Mouse (Mus musculus): Measurements from ENCODE around the gene Erich6. TPM values are rescaled to one million over a fixed set of nuclear protein-coding genes. Genes with fewer than 3 reads are reported as not detected.

Erich6 gene
- not detected for polyA plus RNA-seq (2017; shearing (Covaris generic))

DNA sequence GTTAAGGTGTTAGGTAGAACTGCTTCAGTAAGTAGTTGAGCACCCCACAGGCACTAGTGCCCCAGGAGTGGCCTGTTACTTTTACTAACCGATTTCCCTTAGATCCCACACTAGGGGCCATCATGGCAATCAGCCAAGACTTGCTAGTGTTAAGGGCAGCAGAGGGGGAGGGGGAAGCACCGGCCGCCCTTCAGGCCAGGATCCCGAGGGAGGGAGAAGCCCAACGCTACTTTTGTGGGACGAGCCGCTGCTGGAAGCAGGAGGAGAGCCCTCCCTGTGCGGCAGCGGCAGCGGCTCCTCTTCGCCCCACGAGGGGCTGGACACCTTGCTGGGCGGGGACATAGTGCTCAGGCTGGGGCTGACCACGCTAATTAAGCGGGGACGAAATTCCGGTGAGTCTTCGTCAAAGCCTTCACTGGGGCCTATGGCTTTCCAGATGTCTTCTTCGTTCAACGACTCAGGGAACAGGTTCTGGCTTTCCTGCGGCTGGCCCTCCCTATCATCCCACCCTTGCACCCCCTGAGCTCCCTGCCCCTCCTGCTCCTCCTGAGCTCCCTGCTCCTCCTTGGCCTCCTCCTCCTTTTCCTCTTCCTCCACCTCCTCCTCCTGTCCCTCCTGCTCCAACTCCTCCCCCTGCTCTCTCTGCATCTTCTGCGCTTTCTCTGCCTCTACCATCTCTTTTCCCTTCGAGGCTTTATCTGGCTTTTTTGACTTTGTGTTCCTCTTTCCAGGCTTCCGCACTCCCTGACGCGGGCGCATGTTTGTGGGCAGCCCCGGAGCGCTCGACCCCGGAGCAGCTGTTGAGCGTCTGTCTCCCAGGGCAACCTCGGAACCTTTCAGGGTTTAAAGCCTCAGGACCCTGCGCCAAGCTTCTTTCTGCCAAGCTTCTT is at the start of gene Erich6:
TSS of gene Erich6 (minus strand) at position 802 of the 890 bp plus-strand sequence.

DNA sequence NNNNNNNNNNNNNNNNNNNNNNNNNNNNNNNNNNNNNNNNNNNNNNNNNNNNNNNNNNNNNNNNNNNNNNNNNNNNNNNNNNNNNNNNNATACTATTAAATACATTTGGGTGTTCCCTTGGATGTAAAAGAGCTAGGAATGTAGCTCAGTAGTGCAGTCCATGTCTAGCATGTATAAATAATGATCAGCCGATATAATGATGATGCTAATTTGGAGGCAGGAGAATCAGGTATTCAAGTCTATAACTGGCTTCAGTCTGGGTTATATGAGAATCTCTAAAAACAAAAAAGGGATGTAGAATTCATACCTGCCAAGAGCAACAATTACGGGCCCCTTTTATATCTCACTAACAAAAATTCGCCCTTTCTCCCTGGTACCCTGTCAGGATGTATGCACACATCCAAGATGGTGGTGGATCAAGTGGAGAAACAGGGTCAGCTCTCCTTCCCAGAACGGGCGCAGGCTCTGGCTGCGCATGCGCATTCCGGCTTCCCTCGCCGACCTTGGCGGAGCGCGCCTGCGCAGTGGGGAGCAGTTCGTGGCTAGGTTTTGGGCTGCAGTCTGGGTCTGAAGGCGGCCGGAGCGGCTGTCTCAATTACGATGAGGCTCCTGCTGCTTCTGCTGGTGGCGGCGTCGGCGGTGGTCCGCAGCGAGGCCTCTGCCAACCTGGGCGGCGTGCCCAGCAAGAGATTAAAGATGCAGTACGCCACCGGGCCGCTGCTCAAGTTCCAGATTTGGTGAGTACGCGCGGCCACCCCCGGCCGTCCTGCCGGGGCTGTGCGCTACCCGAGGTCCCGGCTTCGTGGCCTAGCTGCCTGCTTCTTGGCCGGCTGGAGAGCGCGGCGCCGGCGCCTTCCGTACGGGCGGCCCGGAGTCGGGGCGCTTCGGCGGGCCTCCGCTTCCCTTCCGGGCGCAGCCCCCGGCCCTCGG is 60.6 kb downstream of the Erich6 start, which contains the start of gene Selenot:
TSS of gene Selenot (plus strand) at position 500 of the 930 bp plus-strand sequence.

Other genes with a start within 250 kb of the Erich6 start
- 2.1 TPM for gene Tsc22d2, start 222.5 kb downstream of the Erich6 start, polyA plus RNA-seq (2017; shearing (Covaris generic))
- 36.1 TPM for gene Eif2a, start 111.4 kb downstream of the Erich6 start, polyA plus RNA-seq (2017; shearing (Covaris generic))
- gene Serp1, start 111.3 kb downstream of the Erich6 start, polyA plus RNA-seq (2017; shearing (Covaris generic)): 50.5 TPM
- gene Selenot, start 60.6 kb downstream of the Erich6 start, polyA plus RNA-seq (2017; shearing (Covaris generic)): 21.6 TPM
- 1.3 TPM for gene Siah2, start 55.2 kb upstream of the Erich6 start, polyA plus RNA-seq (2017; shearing (Covaris generic))
- not detected for gene Mindy4b-ps, start 185.1 kb upstream of the Erich6 start, polyA plus RNA-seq (2017; shearing (Covaris generic))
- not detected for gene Clrn1, start 248.1 kb upstream of the Erich6 start, polyA plus RNA-seq (2017; shearing (Covaris generic))

Measured in CD4-positive, CD25-positive, alpha-beta regulatory T cell, adult 9 weeks (primary cell).